Mouse (Mus musculus) lung, embryonic 14.5 days (tissue): ENCODE measurements around the gene Dhrs4. TPM values are rescaled to one million over a fixed set of nuclear protein-coding genes. Genes with fewer than 3 reads are reported as not detected.
A peak's percentile ranks its signal among the peaks of the same experiment; 100 is the strongest.

ENCODE experiments used
- ATAC-seq: fragments of 200-750 bp; cut with Nextera tagmentation; 2 replicates; pipeline ENCODE4 v1.8.0; 2017; ENCODE audit warnings: mild to moderate bottlenecking, moderate TSS enrichment, moderate library complexity; ENCODE audit not compliant: insufficient read depth
- DNase-seq: peaks from one replicate; pipeline ENCODE4 v3.0.0-alpha.2; 2015
- H3K27ac ChIP-seq: fragments of 300-500 bp; sonication (generic); 2 replicates; pipeline ENCODE4 v1.5.1; 2014; ENCODE audit warnings: low read depth, mild to moderate bottlenecking, moderate library complexity
- H3K27me3 ChIP-seq: fragments of 300-500 bp; sonication (generic); 2 replicates; pipeline ENCODE4 v1.6.1; 2014; ENCODE audit warnings: low read length, control low read depth; ENCODE audit not compliant: insufficient read depth
- H3K36me3 ChIP-seq: fragments of 300-500 bp; sonication (generic); 2 replicates; pipeline ENCODE4 v1.6.1; 2014; ENCODE audit warnings: control low read depth; ENCODE audit not compliant: insufficient read depth
- H3K4me1 ChIP-seq: fragments of 300-500 bp; sonication (generic); 2 replicates; pipeline ENCODE4 v1.6.1; 2014; ENCODE audit warnings: antibody characterized with exemption, control low read depth; ENCODE audit not compliant: insufficient read depth
- H3K4me2 ChIP-seq: fragments of 300-500 bp; sonication (generic); 2 replicates; pipeline ENCODE4 v1.6.1; 2014; ENCODE audit warnings: mild to moderate bottlenecking
- H3K4me3 ChIP-seq: fragments of 300-500 bp; sonication (generic); 2 replicates; pipeline ENCODE4 v1.5.1; 2014; ENCODE audit warnings: low read depth, low read length
- H3K9ac ChIP-seq: fragments of 300-500 bp; sonication (generic); 2 replicates; pipeline ENCODE4 v1.6.1; 2014
- H3K9me3 ChIP-seq: fragments of 300-500 bp; sonication (generic); 2 replicates; pipeline ENCODE4 v1.6.1; 2016; ENCODE audit warnings: low read depth, low read length, control low read depth
- CTCF ChIP-seq: IDR thresholded peaks from 2 replicates; pipeline ENCODE4 v1.5.1; 2016; ENCODE audit warnings: antibody characterized with exemption, low read depth
- WGBS: fragments of 180-500 bp; shearing (Covaris S2); extraction: QIAGEN DNeasy Blood & Tissue Kit; methylation state at CpG from one replicate; pipeline ENCODE4 v1.1.7; 2014; 5-methylcytosine and 5-hydroxymethylcytosine counted together
- polyA plus RNA-seq: library from polyadenylated mRNA; unstranded; fragments of >200 nt; fragmentation: Nextera tagmentation; extraction: Ambion mirVana; gene quantifications from 2 replicates; pipeline ENCODE4 v1.2.1, GENCODE M21; 2014

The Dhrs4 gene
- polyA plus RNA-seq, 1 experiment from 2014 or later: 68.6 TPM

- Histone ChIP-seq H3K9ac (no peak overlapping the region), H3K4me1 (no peaks in the 10 kb centered on the region), H3K36me3 (no peaks in the 10 kb centered on the region), H3K27me3 (peaks cover 7% of the 10 kb centered on the region), H3K4me3 (no peak overlapping the region), H3K27ac (no peak overlapping the region), H3K4me2 (no peak overlapping the region), H3K9me3 (no peaks in the 10 kb centered on the region)
- DNase-seq (no peak), ATAC-seq (no peak)
- 66% methylated on average over 2 of the region's 2 CpGs for WGBS
- TF ChIP-seq CTCF: no peak
Observed at GRCm38 (mm10) chr14:55526674-55527073, 48.1 kb downstream of the Dhrs4 start.

DNA sequence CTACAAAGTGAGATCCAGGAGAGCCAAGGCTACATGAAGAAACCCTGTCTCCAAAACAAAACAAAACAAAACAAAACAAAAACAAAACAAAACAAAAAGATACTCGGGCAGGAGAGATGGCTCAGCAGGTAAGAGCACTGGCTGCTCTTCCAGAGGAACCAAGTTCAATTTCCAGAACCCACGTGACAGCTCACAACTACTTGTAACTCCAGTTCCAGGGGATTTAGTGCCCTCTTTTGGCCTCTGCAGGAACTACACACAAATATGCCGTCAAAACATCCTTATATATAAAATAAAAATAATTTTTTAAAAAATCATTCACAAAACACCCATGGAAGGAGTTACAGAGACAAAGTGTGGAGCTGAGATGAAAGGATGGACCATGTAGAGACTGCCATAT lies 49.4 kb downstream of the Dhrs4 start:
- Histone ChIP-seq H3K36me3 (no peaks in the 10 kb centered on the region), H3K9ac (no peak overlapping the region), H3K27me3 (no peaks in the 10 kb centered on the region; the same call in 1 of the 2 replicates), H3K4me3 (no peak overlapping the region), H3K4me2 (no peak overlapping the region), H3K4me1 (no peaks in the 10 kb centered on the region), H3K9me3 (no peaks in the 10 kb centered on the region), H3K27ac (no peak overlapping the region)
- DNase-seq (peak; percentile 72), ATAC-seq (no peak)
- peak; percentile 40; the same call in 1 of the 2 replicates for TF ChIP-seq CTCF
- WGBS: 23% methylated on average over 3 of the region's 3 CpGs

DNA sequence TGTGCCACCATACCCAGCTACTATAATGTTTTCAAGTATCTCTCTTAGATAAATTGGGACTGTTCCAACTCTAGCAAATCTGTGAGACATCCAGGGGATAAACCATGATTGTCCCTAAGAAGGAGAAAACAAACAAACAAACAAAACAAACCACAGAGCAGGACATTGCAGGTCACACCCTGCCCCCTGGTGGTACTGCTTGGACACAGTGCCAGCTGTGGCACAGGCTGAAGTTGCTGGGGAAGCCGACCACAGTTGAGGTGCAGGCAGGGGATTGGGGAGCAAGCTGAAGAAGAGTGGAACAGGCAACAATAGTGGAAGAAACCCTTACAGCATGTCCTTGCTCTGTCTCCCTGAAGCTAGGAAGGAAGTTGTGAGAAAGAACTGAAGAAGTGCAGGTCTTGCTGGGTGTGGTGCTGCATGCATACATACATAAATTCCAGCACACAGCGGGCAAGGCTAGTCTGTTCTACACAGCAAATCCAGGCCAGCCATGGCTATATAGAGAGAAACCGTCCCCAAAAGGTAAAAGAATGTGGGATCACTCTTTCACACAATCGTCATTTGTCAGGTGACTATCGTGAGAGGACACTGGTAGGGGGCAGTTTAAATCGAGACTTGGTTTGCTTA lies 57.7 kb downstream of the Dhrs4 start:
- no peaks in the 10 kb centered on the region for H3K9me3 ChIP-seq
- no peak overlapping the region for H3K4me2 ChIP-seq
- peak; percentile 86 for TF ChIP-seq CTCF
- 0 out of 2 replicates have a peak, but pooled peaks cover under 1% of the 10 kb centered on the region for H3K4me1 ChIP-seq
- ATAC-seq (no peak), DNase-seq (peak; percentile 67)
- H3K9ac ChIP-seq: no peak overlapping the region
- H3K36me3 ChIP-seq: no peaks in the 10 kb centered on the region
- no peak overlapping the region for H3K27ac ChIP-seq
- no peak overlapping the region for H3K4me3 ChIP-seq
- no peaks in the 10 kb centered on the region for H3K27me3 ChIP-seq
- 31% methylated on average over 6 of the region's 6 CpGs for WGBS

Other genes starting within 250 kb of the Dhrs4 start
- 2.8 and 3.1 TPM in 2 replicates for gene Carmil3, start 11.9 kb downstream of the Dhrs4 start, polyA plus RNA-seq
- gene Cpne6, start 31.7 kb downstream of the Dhrs4 start, polyA plus RNA-seq: 0.15 and 0.25 TPM in 2 replicates
- gene Nrl, start 46.2 kb downstream of the Dhrs4 start, polyA plus RNA-seq: not detected in 2 replicates
- 52.1 and 55.4 TPM in 2 replicates for gene Pck2, start 61.5 kb downstream of the Dhrs4 start, polyA plus RNA-seq
- 53.9 and 62.3 TPM in 2 replicates for gene Dcaf11, start 81.2 kb downstream of the Dhrs4 start, polyA plus RNA-seq
- 1.2 and 1.6 TPM in 2 replicates for gene A730061H03Rik, start 81.6 kb downstream of the Dhrs4 start, polyA plus RNA-seq
- 0.76 and 1.7 TPM in 2 replicates for gene Fitm1, start 96.9 kb downstream of the Dhrs4 start, polyA plus RNA-seq
- 139 and 142 TPM in 2 replicates for gene Psme1, start 99.4 kb downstream of the Dhrs4 start, polyA plus RNA-seq
- 2.1 and 2.4 TPM in 2 replicates for gene Emc9, start 106.5 kb downstream of the Dhrs4 start, polyA plus RNA-seq
- gene Psme2, start 112.4 kb downstream of the Dhrs4 start, polyA plus RNA-seq: 228 and 242 TPM in 2 replicates
- 14.4 and 16.9 TPM in 2 replicates for gene Rnf31, start 113.0 kb downstream of the Dhrs4 start, polyA plus RNA-seq
- gene Irf9, start 124.8 kb downstream of the Dhrs4 start, polyA plus RNA-seq: 8.9 and 9.0 TPM in 2 replicates
- gene Rec8, start 139.3 kb downstream of the Dhrs4 start, polyA plus RNA-seq: 8.5 and 14.2 TPM in 2 replicates
- 97.5 and 115 TPM in 2 replicates for gene Ipo4, start 157.2 kb downstream of the Dhrs4 start, polyA plus RNA-seq
- gene Gm49378, start 159.1 kb downstream of the Dhrs4 start, polyA plus RNA-seq: 2.1 TPM in 2 replicates
- gene Tm9sf1, start 165.0 kb downstream of the Dhrs4 start, polyA plus RNA-seq: 111 and 122 TPM in 2 replicates
- 0.89 and 1.1 TPM in 2 replicates for gene Tssk4, start 171.4 kb downstream of the Dhrs4 start, polyA plus RNA-seq
- gene Mdp1, start 181.8 kb downstream of the Dhrs4 start, polyA plus RNA-seq: 51.6 and 52.0 TPM in 2 replicates
- gene Gmpr2, start 193.2 kb downstream of the Dhrs4 start, polyA plus RNA-seq: 58.4 and 59.4 TPM in 2 replicates
- gene Nedd8, start 193.4 kb downstream of the Dhrs4 start, polyA plus RNA-seq: 556 and 577 TPM in 2 replicates
- gene Tinf2, start 203.1 kb downstream of the Dhrs4 start, polyA plus RNA-seq: 53.3 and 58.0 TPM in 2 replicates
- 0.89 and 1.3 TPM in 2 replicates for gene Tgm1, start 235.2 kb downstream of the Dhrs4 start, polyA plus RNA-seq
- gene Rabggta, start 243.5 kb downstream of the Dhrs4 start, polyA plus RNA-seq: 25.6 and 29.5 TPM in 2 replicates